Mouse (Mus musculus) testis, adult 2 months (tissue): ENCODE results near the gene Mta1.

Experiments
- CTCF ChIP-seq: fragments of 200-500 bp; IDR thresholded peaks from 2 replicates; pipeline ENCODE4 v1.5.1; 2012; ENCODE audit warnings: low read depth, mild to moderate bottlenecking, inconsistent platforms, low read length, moderate library complexity; ENCODE audit not compliant: control insufficient read depth, insufficient read depth, insufficient replicate concordance
- POLR2A ChIP-seq: fragments of 200-500 bp; IDR thresholded peaks from 2 replicates; pipeline ENCODE4 v1.6.1; 2012; ENCODE audit warnings: low read depth, mild to moderate bottlenecking, inconsistent platforms, low read length, moderate library complexity; ENCODE audit not compliant: control insufficient read depth

GRCm38 (mm10) chr12:113108528-113109283 lies 10.6 kb downstream of the Mta1 start:
- TF ChIP-seq CTCF (no peak), POLR2A (no peak)
